Mouse (Mus musculus): ENCODE data around the gene Wdr1.
"Not testable (repeated sequence)": the region's sequence is repeated elsewhere in the genome, so short reads cannot be mapped to it uniquely, and the experiment has no call there.

Wdr1 gene

GRCm38 (mm10) chr5:38563121-38563520, at the start of gene Wdr1:
Wdr1 (minus strand) TSS chr5:38563221.
- no peak for DNase-seq

DNA sequence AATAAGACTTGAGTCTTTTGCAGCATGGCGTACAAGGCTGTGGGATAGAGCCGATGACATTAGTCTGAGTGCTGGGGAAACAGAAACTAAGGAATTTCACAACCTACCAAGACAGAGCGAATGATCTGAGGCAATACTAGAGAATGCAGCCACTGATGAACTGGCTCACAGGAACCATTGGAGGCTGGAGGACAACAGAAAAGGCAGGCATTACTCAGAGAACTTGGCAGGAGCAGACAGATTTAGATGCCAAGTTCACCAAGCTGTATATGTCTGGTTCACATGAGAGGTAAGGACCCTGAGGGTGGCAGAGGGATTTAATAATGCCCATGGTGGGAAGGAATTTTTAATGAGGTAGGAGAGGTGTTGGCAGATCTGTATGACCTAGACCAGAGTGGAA, 48.1 kb upstream of the Wdr1 start:
- no peak for DNase-seq

GRCm38 (mm10) chr5:38608219-38608618, 45.2 kb upstream of the Wdr1 start:
- not testable (repeated sequence) for DNase-seq

DNA sequence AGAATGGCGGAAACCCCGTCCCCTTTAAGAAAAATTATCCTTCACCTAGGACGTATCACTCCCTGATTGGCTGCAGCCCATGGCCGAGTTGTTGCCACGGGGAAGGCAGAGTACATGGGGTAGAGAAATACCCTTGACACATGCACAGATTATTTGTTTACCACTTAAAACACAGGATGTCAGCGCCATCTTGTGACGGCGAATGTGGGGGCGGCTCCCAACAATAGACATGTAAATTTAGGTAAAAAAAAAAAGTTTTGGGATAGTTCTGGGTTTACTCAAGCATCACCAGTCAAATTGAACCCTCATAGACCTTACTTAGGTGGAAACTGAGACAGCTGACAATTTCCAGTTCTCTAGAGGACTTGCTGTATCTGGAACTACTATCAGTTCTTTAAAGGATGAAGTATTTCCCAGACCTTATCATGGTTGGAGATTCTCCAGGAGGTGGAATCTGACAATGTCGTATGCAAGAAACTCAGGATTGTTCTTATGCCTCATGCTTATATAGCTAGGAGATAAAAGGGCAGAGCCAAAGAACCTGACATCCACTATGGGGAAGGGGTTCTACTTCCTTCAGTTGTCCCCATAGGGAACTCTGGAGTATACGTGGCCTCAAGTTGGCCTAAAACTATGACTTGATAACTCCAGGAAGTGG, 35.8 kb upstream of the Wdr1 start:
- no peak for DNase-seq

DNA sequence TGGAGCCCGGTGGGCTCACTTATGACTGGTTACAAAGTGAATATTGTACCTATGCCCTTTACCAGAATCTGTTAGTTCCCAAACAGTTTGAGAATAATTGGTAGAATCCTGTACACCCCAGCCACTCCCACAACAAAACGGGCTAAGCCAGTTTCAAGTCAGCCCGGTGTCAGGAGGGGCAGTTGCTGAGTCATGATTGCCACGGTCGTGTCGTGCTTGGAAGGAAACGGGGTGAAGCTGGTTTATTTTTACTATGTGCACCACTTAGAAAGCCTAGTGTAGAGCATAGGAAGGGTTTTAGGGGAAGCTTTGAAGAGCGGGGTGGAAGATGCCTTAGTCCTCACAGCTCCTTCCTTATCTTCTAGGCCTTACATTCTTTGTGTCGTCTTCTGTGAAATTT, 25.9 kb upstream of the Wdr1 start:
- DNase-seq = no peak

GRCm38 (mm10) chr5:38585450-38585849, 22.4 kb upstream of the Wdr1 start:
- no peak for DNase-seq

GRCm38 (mm10) chr5:38583026-38583425, 20.0 kb upstream of the Wdr1 start:
- DNase-seq = no peak

DNA sequence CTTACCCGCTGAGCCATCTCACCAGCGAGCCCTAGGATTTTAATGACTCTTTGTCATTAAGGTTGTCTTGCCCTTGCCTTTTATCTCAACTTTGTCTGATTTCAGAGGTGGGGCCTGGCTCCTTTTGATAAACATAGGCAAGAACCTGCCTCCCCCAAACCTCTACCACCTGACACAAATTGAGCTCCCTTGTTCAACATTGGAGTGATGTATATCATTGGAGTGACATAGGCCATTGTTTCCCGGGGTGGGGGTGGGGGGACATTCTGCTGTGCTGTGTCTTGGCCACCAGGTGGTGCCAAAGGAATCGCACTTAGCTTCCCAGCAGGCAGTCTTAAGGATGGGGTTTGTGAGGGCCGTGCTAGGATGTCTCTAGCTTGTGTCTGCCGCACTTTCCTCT, 17.7 kb upstream of the Wdr1 start:
- DNase-seq = peak in 1 of 2 experiments; percentile 28

DNA sequence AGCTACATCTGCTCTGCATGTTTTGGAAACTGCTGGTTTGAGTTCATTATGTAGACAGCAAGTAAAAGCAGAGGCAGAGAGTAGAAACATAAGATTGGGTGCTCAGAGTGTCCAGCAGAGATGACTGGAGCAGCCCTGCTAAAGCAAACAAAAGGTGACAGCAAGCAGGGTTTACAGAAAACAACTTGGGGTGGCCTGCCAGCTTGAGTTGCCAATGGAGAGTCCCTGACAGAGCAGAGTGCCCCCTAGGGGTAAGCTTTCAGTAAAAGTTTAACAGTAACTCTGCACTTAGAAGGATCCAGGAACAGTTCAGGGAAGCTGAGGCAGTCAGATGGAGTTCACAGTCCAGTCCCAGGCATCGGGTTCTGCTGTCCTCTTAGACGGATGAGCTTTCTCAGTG, 7.9 kb upstream of the Wdr1 start:
- peak in 1 of 2 experiments; percentile 37 for DNase-seq

DNA sequence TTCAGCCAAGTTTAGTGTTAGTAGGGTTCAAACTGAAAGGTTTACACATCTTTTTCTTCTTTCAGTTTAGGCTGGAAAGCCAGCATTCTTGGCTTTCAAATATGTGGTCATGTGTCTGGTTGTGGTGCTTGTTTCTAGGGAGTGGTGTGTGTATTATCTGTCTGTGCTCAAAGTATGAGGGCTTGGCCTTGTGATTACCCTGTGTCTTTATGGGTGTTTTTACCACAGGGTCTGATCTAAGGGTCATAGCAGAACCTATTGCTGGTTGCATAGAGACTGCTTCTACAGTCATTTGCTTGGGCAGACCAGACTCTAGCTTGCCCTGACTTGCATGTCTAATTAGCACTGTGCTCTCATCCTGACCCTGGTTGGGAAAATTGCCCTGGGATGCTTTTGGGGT, 5.6 kb upstream of the Wdr1 start:
- DNase-seq = no peak

GRCm38 (mm10) chr5:38564831-38565230, 1.8 kb upstream of the Wdr1 start:
- DNase-seq = no peak

DNA sequence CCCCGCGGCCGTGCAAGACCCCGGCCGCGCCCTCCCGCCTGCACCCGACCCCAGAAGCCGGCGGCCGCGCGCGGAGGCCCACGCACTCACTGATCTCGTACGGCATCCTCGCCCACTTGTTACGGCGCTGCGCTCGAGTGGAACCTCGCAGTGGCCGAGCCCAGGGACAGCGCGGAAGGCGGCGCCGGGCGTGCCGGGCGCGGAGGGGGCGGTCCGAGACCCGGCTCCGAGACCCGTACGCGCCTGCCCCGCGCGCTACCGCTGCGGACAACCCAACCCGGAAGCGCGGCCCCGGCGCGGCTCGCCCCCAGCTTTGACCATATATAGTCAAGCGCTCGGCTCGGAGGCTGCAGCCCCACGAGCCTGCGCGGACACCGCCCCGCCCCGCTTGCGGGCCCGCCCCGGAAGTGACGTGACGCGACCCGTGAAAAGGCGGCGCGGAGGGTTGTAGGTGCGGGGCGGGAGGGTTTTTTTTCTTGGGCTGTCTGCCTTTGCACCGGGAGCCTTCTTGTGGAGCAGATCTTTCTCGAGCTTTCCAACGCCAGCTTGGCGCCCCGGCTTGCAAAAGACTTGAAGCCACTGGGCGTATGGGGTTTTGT, 1.5 kb downstream of the Wdr1 start:
- DNase-seq = peak; percentile 99

DNA sequence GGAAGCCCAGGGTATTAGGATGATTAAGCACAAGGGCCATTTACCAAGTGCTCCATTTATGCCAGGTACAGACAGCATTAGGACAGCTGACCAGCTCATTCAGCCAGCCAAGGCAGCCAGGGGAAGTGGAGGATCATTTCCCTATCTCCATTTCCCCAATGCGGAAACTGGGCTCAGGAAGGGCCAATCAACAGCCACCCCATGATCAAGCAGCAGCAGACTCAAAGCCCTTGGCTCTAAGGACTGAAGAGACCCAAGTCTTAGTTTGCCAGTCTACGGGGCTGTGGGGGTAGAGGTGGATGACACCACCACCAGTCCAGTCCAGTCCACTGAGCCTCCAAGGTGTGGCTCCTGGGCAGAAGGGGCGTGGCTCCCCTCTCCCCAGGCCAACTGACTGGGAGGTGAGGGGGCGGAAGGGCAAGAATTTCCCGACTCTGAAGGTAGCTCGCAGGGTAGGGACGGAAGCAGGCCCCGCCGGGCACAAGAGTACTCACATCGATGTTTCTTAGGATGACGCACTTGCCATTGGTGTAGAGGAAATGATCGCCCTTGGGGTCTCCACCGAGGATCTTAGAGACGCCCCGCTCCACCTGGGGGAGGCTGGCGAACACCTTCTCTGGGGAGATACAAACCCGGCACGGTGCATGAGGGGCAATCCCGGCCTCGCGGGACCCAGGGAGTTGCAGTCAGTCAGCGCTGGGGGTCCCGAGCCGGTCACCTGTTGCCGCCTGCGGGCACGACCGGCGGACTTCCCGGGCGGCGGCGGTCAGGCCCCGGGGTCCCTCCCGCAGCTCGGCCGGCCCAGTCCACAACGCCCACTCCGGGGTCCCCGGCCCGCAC, 2.2 kb downstream of the Wdr1 start:
- peak; percentile 71 to 92 for DNase-seq

DNA sequence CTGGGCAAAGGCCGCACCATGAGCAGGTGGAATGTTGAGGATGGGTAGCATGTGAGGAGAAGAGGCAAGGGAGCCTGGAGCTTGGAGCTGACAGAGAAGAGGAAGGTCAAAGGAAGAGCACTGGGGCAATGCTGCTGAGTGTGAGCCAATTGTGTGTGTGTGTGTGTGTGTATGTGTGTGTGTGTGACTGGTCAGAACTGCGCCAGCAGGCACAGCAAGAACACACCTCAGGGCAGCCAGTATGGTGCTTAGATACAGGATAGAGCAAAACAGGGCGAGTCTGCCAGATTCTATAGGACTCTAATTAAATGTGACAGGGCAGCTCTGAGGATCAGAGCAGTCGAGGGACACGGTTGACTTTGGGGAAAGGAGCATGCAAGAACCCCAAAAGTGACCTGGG, 4.2 kb downstream of the Wdr1 start:
- no peak for DNase-seq

DNA sequence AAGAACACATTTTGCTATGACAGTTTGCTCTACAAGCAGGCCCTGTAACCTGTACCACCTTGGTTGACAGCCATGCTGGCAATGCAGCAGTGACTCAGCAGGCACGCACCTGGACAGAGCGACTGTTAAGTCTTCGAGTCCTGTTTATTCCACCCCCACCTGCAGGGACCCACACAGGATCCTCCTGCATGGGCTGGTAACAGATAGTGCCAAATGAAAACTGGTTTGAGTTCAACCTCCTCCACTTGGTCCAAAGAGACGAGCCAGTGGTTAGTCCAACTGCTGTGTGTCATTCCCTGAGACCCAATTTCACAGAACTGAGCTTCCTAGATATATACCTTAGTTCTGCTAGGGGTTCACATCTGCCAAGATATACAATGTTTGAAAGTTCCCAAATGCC, 5.2 kb downstream of the Wdr1 start:
- DNase-seq = no peak

DNA sequence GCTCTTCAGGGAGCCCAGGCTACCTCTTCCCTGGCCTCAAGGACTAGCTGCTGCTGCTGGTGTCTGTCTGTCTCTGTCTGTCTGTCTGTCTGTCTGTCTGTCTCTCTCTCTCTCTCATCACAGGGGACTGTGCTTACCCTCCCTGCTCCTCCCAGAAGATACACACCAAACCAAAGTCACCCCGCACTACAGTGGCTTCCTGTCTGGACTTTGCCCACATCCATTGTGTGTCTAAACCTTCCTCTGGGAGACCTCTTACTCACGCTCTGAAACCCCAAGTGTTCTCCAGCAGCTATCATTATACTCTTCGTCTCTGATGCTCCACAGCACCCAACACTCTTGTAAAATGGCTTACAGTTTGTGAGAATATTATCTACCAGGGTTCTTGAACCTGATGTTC, 6.6 kb downstream of the Wdr1 start:
- no peak for DNase-seq

DNA sequence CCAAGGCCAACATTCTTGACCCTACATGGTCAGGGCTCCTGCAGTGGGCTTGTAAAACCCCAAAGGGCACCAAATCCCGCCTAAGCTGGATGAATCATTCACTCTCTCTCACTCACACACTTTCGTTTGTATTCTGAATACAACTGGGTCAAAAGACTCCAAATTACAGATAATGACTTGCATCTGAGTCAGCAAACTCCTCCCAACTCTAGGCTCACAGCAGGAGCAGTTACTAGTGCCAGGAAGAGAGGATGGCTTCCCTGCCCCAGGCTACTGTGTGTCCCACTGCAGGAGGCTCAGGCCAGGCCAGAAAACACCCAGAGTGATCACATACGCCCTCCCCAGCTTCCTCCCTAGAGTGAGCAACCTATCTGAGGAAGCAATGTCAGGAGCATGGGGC, 9.1 kb downstream of the Wdr1 start:
- peak in 1 of 2 experiments; percentile 54 for DNase-seq

- DNase-seq = no peak
Measured at GRCm38 (mm10) chr5:38553491-38553890, 9.5 kb downstream of the Wdr1 start.

DNA sequence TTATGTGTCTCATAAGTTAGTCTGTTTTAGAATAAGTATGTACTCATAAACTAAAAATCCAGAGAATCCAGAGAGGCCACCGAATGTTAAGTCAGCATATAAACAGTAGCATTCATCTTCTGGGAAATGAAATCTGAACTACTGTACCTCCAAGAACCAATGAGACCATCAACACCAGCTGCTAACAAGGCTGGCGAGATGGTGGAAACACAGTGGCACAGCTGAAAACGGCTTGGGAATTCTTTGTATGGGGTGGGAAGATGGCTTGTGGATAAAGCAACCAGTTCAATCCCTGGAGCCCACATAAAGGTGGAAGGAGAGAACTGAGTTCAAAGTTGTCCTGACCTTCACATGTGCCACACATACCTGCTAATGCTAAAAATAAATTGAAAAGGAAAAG, 10.4 kb downstream of the Wdr1 start:
- no peak for DNase-seq

GRCm38 (mm10) chr5:38550221-38550768, 12.7 kb downstream of the Wdr1 start:
- DNase-seq = no peak

- DNase-seq = peak in 1 of 2 experiments; percentile 39
Measured at GRCm38 (mm10) chr5:38549461-38549909, 13.5 kb downstream of the Wdr1 start.

DNA sequence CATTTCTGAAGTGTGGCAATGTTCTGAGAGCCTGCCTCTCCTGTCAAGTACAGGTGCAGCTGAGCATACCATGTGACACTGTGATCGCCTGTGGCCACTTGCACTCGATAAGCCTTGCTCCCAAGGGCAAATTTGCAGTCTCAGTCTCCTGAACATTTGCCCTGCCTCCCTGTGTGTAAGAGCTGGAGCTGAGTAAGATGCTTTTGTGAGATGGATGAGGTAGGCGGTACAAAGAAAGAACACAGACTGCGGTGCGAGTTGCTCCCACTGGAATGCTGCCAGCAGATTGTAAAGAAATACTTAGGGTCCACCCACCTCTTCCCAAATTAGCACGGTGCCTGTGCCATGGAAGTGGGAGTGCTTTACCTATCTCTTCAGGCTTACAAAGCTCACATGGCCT, 15.6 kb downstream of the Wdr1 start:
- no peak for DNase-seq

Measured in kidney, postnatal 25 days (tissue).